Mouse (Mus musculus) neural tube, embryonic 12.5 days (tissue): ENCODE measurements at regions not wholly inside any gene's neighbourhood (a gene's known extent, or its start where the extent isn't known, plus 50 kb on each side); places are given as distances from the start of the nearest gene placed in this dataset.
"Not testable (repeated sequence)": the region's sequence is repeated elsewhere in the genome, so short reads cannot be mapped to it uniquely, and the experiment has no call there.

ENCODE experiments used
- ATAC-seq: fragments of 200-750 bp; cut with Nextera tagmentation; 2 replicates; pipeline ENCODE4 v1.8.0; 2017; ENCODE audit warnings: low read depth, mild to moderate bottlenecking, moderate TSS enrichment, moderate library complexity; ENCODE audit not compliant: low FRiP score
- H3K27ac ChIP-seq: fragments of 300-500 bp; sonication (generic); 2 replicates; pipeline ENCODE4 v1.5.1; 2016
- H3K27me3 ChIP-seq: fragments of 300-500 bp; sonication (generic); replicated peaks from 2 replicates; pipeline ENCODE4 v1.6.1; 2016; ENCODE audit warnings: mild to moderate bottlenecking
- H3K36me3 ChIP-seq: fragments of 300-500 bp; sonication (generic); 2 replicates; pipeline ENCODE4 v1.6.1; 2016; ENCODE audit warnings: mild to moderate bottlenecking
- H3K4me1 ChIP-seq: fragments of 300-500 bp; sonication (generic); 2 replicates; pipeline ENCODE4 v1.6.1; 2016
- H3K4me2 ChIP-seq: fragments of 300-500 bp; sonication (generic); replicated peaks from 2 replicates; pipeline ENCODE4 v1.6.1; 2016; ENCODE audit warnings: mild to moderate bottlenecking
- H3K4me3 ChIP-seq: fragments of 300-500 bp; sonication (generic); 2 replicates; pipeline ENCODE4 v1.5.1; 2016
- H3K9ac ChIP-seq: fragments of 300-500 bp; sonication (generic); 2 replicates; pipeline ENCODE4 v1.6.1; 2016; ENCODE audit warnings: mild to moderate bottlenecking
- H3K9me3 ChIP-seq: fragments of 300-500 bp; sonication (generic); 2 replicates; pipeline ENCODE4 v1.6.1; 2016; ENCODE audit warnings: mild to moderate bottlenecking
- WGBS: fragments of 180-500 bp; shearing (Covaris S2); methylation state at CpG from one replicate; pipeline ENCODE4 v1.1.7; 2016; 5-methylcytosine and 5-hydroxymethylcytosine counted together

- H3K9ac ChIP-seq, result no peak overlapping the region
- peaks cover 6% of the 10 kb centered on the region for H3K4me1 ChIP-seq
- no peak for ATAC-seq
- H3K27me3 ChIP-seq, result no peaks in the 10 kb centered on the region
- H3K27ac ChIP-seq, result no peak overlapping the region
- H3K4me3 ChIP-seq, result no peak overlapping the region
- no peak overlapping the region; the same call in 1 of the 2 replicates for H3K4me2 ChIP-seq
- H3K9me3 ChIP-seq, result no peaks in the 10 kb centered on the region
- no peaks in the 10 kb centered on the region for H3K36me3 ChIP-seq
- 21% methylated on average over 16 of the region's 16 CpGs for WGBS
Observed at GRCm38 (mm10) chr14:61736384-61737322, 129.4 kb downstream of the Kcnrg start.

- H3K36me3 ChIP-seq, result no peaks in the 10 kb centered on the region
- WGBS, result 81% methylated on average over 6 of the region's 6 CpGs
- H3K9ac ChIP-seq, result no peak overlapping the region
- H3K27ac ChIP-seq, result no peak overlapping the region
- no peaks in the 10 kb centered on the region for H3K27me3 ChIP-seq
- H3K4me1 ChIP-seq, result peaks cover 6% of the 10 kb centered on the region
- no peaks in the 10 kb centered on the region for H3K9me3 ChIP-seq
- no peak for ATAC-seq
- no peak overlapping the region for H3K4me3 ChIP-seq
- H3K4me2 ChIP-seq, result no peak overlapping the region; the same call in 1 of the 2 replicates
Observed at GRCm38 (mm10) chr14:61737504-61738040, 130.3 kb downstream of the Kcnrg start.

GRCm38 (mm10) chr14:61739453-61739852 lies 132.2 kb downstream of the Kcnrg start:
- H3K4me2 ChIP-seq, result no peak overlapping the region
- H3K9ac ChIP-seq, result no peak overlapping the region
- H3K4me3 ChIP-seq, result no peak overlapping the region
- no peak for ATAC-seq
- H3K9me3 ChIP-seq, result no peaks in the 10 kb centered on the region
- H3K27me3 ChIP-seq, result no peaks in the 10 kb centered on the region
- peaks cover 6% of the 10 kb centered on the region for H3K4me1 ChIP-seq
- WGBS, result 92% methylated on average over 1 of the region's 1 CpGs
- no peak overlapping the region for H3K27ac ChIP-seq
- no peaks in the 10 kb centered on the region for H3K36me3 ChIP-seq

- Histone ChIP-seq H3K4me2 (no peak overlapping the region), H3K9ac (no peak overlapping the region), H3K9me3 (no peaks in the 10 kb centered on the region), H3K27ac (no peak overlapping the region), H3K27me3 (no peaks in the 10 kb centered on the region), H3K36me3 (no peaks in the 10 kb centered on the region), H3K4me1 (no peaks in the 10 kb centered on the region), H3K4me3 (no peak overlapping the region)
- WGBS, result 50% methylated on average over 4 of the region's 4 CpGs
- no peak for ATAC-seq
Observed at GRCm38 (mm10) chr14:61743855-61744408, 136.7 kb downstream of the Kcnrg start.

GRCm38 (mm10) chr14:61753421-61753820 lies 146.2 kb downstream of the Kcnrg start:
- no peak overlapping the region for H3K4me2 ChIP-seq
- no peaks in the 10 kb centered on the region for H3K27me3 ChIP-seq
- peaks cover 10% of the 10 kb centered on the region; the same call in 1 of the 2 replicates for H3K4me1 ChIP-seq
- H3K27ac ChIP-seq, result no peak overlapping the region
- no peak overlapping the region for H3K4me3 ChIP-seq
- H3K9ac ChIP-seq, result no peak overlapping the region
- H3K36me3 ChIP-seq, result no peaks in the 10 kb centered on the region
- H3K9me3 ChIP-seq, result no peaks in the 10 kb centered on the region
- WGBS, result 89% methylated on average over 3 of the region's 3 CpGs
- ATAC-seq, result no peak

GRCm38 (mm10) chr14:61756651-61757050 lies 149.4 kb downstream of the Kcnrg start:
- Histone ChIP-seq H3K4me1 (peaks cover 10% of the 10 kb centered on the region; the same call in 1 of the 2 replicates), H3K9me3 (no peaks in the 10 kb centered on the region), H3K4me2 (no peak overlapping the region), H3K9ac (no peak overlapping the region), H3K36me3 (no peaks in the 10 kb centered on the region), H3K27ac (no peak overlapping the region), H3K4me3 (no peak overlapping the region), H3K27me3 (no peaks in the 10 kb centered on the region)
- no peak for ATAC-seq
- WGBS, result 28% methylated on average over 1 of the region's 1 CpGs

GRCm38 (mm10) chr14:61757086-61757822 lies 150.0 kb downstream of the Kcnrg start:
- H3K36me3 ChIP-seq, result no peaks in the 10 kb centered on the region
- H3K9ac ChIP-seq, result no peak overlapping the region
- H3K9me3 ChIP-seq, result no peaks in the 10 kb centered on the region
- peak overlapping the region; percentile 46 for H3K4me2 ChIP-seq
- no peaks in the 10 kb centered on the region for H3K27me3 ChIP-seq
- no peak overlapping the region for H3K4me3 ChIP-seq
- no peak overlapping the region for H3K27ac ChIP-seq
- ATAC-seq, result peak; percentile 79
- 16% methylated on average over 14 of the region's 15 CpGs for WGBS
- peaks cover 10% of the 10 kb centered on the region; the same call in 1 of the 2 replicates for H3K4me1 ChIP-seq

GRCm38 (mm10) chr14:61757823-61758175 lies 150.5 kb downstream of the Kcnrg start:
- H3K27ac ChIP-seq, result no peak overlapping the region
- peaks cover 10% of the 10 kb centered on the region; the same call in 1 of the 2 replicates for H3K4me1 ChIP-seq
- no peaks in the 10 kb centered on the region for H3K27me3 ChIP-seq
- no peak overlapping the region for H3K9ac ChIP-seq
- WGBS, result 23% methylated on average over 7 of the region's 7 CpGs
- H3K4me2 ChIP-seq, result peak overlapping the region; percentile 46
- no peak overlapping the region for H3K4me3 ChIP-seq
- H3K9me3 ChIP-seq, result no peaks in the 10 kb centered on the region
- no peak for ATAC-seq
- no peaks in the 10 kb centered on the region for H3K36me3 ChIP-seq

- no peak overlapping the region for H3K9ac ChIP-seq
- WGBS, result 95% methylated on average over 5 of the region's 5 CpGs
- no peaks in the 10 kb centered on the region for H3K9me3 ChIP-seq
- no peak overlapping the region for H3K4me3 ChIP-seq
- H3K4me2 ChIP-seq, result no peak overlapping the region
- peaks cover 10% of the 10 kb centered on the region; the same call in 1 of the 2 replicates for H3K4me1 ChIP-seq
- no peaks in the 10 kb centered on the region for H3K27me3 ChIP-seq
- no peak for ATAC-seq
- H3K27ac ChIP-seq, result no peak overlapping the region
- H3K36me3 ChIP-seq, result no peaks in the 10 kb centered on the region
Observed at GRCm38 (mm10) chr14:61758586-61758985, 151.3 kb downstream of the Kcnrg start.

- not testable (repeated sequence) for H3K4me2 ChIP-seq, H3K4me3 ChIP-seq, H3K27me3 ChIP-seq, H3K9ac ChIP-seq, ATAC-seq, H3K36me3 ChIP-seq, H3K9me3 ChIP-seq, H3K4me1 ChIP-seq, H3K27ac ChIP-seq
- 86% methylated on average over 12 of the region's 12 CpGs for WGBS
Observed at GRCm38 (mm10) chr14:61760176-61760575, 152.9 kb downstream of the Kcnrg start.

GRCm38 (mm10) chr14:61762076-61762475 lies 154.8 kb downstream of the Kcnrg start:
- no peaks in the 10 kb centered on the region for H3K27me3 ChIP-seq
- no peak for ATAC-seq
- H3K4me2 ChIP-seq, result no peak overlapping the region
- no peak overlapping the region for H3K9ac ChIP-seq
- no peaks in the 10 kb centered on the region for H3K36me3 ChIP-seq
- no peak overlapping the region for H3K27ac ChIP-seq
- WGBS, result 94% methylated on average over 5 of the region's 5 CpGs
- peaks cover 7% of the 10 kb centered on the region; the same call in 1 of the 2 replicates for H3K4me1 ChIP-seq
- no peak overlapping the region for H3K4me3 ChIP-seq
- H3K9me3 ChIP-seq, result no peaks in the 10 kb centered on the region

GRCm38 (mm10) chr14:61769881-61770280 lies 162.6 kb downstream of the Kcnrg start:
- Histone ChIP-seq H3K9me3 (no peaks in the 10 kb centered on the region), H3K9ac (no peak overlapping the region), H3K27me3 (no peaks in the 10 kb centered on the region), H3K27ac (no peak overlapping the region), H3K36me3 (no peaks in the 10 kb centered on the region), H3K4me3 (no peak overlapping the region), H3K4me1 (no peaks in the 10 kb centered on the region), H3K4me2 (no peak overlapping the region)
- ATAC-seq, result no peak
- 80% methylated on average over 5 of the region's 5 CpGs for WGBS
